In the genomic region with DNA sequence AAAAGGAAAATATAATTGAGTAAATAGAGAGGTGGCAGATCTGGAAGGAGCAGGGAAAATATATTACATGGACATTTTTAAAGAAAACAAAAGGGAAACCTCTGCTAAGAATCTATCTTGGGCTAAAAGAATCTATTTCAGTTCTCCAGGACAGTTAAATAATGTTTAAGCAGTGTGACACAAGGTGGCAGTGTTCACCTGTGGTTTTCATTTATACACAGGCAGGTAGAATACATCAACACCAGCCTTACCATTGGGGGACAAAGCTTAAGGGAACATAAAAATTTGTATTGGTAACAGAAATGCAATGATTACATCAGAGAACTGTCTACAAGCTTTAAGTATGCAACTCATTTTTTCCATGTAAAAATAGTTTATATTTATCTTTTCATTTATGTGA, we compare ENCODE assay signal across 8 mouse cellular contexts.
DNase-seq lines count a peak whose midpoint lies in the region; ATAC-seq and TF ChIP-seq lines count a peak whose summit lies in the region.

No protein-coding gene starts in this region.

- peak; percentile 18; the same call in 1 of the 2 replicates for TF ChIP-seq CTCF in lung, embryonic 14.5 days (IDR thresholded peaks at IDR 0.05; ENCODE audit: low read depth)
- TF ChIP-seq CTCF in lung, adult 2 months (IDR thresholded peaks at IDR 0.05; ENCODE audit: insufficient read depth, low read length) = no peak

- no peak overlapping the region for H3K4me2 ChIP-seq in lung, embryonic 14.5 days

- no peak for ATAC-seq in cerebellum, adult (ENCODE audit: insufficient number of reproducible peaks, low FRiP score, low TSS enrichment)
- no peak for ATAC-seq in lung, embryonic 14.5 days (ENCODE audit: insufficient read depth)

- no peak overlapping the region for H3K9ac ChIP-seq in lung, embryonic 14.5 days

- no peaks in the 10 kb centered on the region for H3K9me3 ChIP-seq in lung, embryonic 14.5 days (ENCODE audit: low read depth, low read length)

- H3K27me3 ChIP-seq in lung, embryonic 14.5 days (ENCODE audit: insufficient read depth, low read length) = no peaks in the 10 kb centered on the region

- no peaks in the 10 kb centered on the region for H3K36me3 ChIP-seq in lung, embryonic 14.5 days (ENCODE audit: insufficient read depth)

- DNase-seq in cerebellum, adult 11 months = peak; percentile 11
- DNase-seq in lung, embryonic 14.5 days = peak; percentile 43
- no peak for DNase-seq in lung, adult 2 months
- peak; percentile 2 for DNase-seq in cerebellum, adult 9-11 months
- DNase-seq in layer of hippocampus, adult 9-11 months = peak; percentile 2
- DNase-seq in right cerebral cortex, postnatal 4 days = peak; percentile 9
- no peak for DNase-seq in ovary, postnatal 10 days (ENCODE audit: low spot score)

- no peaks in the 10 kb centered on the region for H3K4me1 ChIP-seq in lung, embryonic 14.5 days (ENCODE audit: insufficient read depth)
- no peaks in the 10 kb centered on the region for H3K4me1 ChIP-seq in lung, adult 2 months (ENCODE audit: control insufficient read depth, insufficient read depth, low read length)

- H3K4me3 ChIP-seq in lung, embryonic 14.5 days (ENCODE audit: low read depth, low read length) = no peak overlapping the region
- no peak overlapping the region for H3K4me3 ChIP-seq in lung, adult 2 months (replicated peaks; ENCODE audit: extremely low read depth, low read depth, low read length)

- H3K27ac ChIP-seq in lung, embryonic 14.5 days (ENCODE audit: low read depth) = no peak overlapping the region

- TF ChIP-seq POLR2A in lung, adult 2 months (IDR thresholded peaks at IDR 0.05; ENCODE audit: borderline replicate concordance, extremely low read depth, low read depth, low read length) = no peak

Comparison
In these comparisons a context has a peak if more than half of its experiments do, and no peak if none do; other contexts are left out.
1. DNase-seq: peak in cerebellum, adult 11 months (single experiment), lung, embryonic 14.5 days (single experiment), cerebellum, adult 9-11 months (single experiment), layer of hippocampus, adult 9-11 months (single experiment) and right cerebral cortex, postnatal 4 days (single experiment); none in lung, adult 2 months (single experiment) and ovary, postnatal 10 days (single experiment).